Mouse (Mus musculus): Measurements from ENCODE around the gene Megf9.

- no peak for TF ChIP-seq TCF12 (IDR thresholded peaks at IDR 0.05; ENCODE audit: insufficient read depth, poor library complexity, severe bottlenecking)
- TF ChIP-seq POLR2A (IDR thresholded peaks at IDR 0.05; ENCODE audit: insufficient read length, low read depth): no peak
- no peak for TF ChIP-seq TCF3 (IDR thresholded peaks at IDR 0.05; ENCODE audit: insufficient read length, low read depth)
Measured at GRCm38 (mm10) chr4:70446774-70447173, 88.0 kb downstream of the Megf9 start.

Data from myocyte (in vitro differentiated cells).